In the genomic region with DNA sequence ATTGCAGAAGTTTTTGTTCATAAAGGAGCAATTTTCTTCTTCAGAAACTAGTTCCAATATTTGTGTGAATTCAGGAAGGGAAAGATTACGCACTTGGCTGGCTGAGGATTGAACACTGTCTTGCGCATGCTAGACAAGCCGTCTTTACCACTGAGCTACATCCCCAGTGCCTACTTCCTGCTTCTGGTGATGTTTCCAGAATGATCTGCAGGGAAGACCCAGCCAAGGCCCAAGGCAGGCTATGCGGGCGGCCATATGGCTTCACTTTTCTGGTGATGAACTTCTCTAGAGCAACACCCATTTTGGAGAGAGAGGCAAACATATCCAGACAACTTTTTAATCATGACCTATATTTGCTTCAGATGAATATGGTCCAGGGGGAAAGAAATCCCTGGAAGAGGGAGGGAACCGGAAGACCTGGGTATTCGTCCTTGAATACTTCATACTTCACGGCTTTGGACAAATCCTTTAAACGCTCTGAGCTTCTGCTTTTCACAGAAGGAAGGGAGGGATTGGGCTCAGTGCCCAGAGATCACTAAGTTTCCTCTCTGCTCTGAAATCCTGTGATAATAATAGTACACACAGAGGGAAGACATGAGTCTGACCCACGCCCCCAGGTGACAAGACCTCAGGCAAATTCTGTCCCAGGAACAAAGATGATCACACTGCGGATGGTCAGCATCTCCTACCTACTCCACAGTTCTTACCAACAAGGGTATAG, we compare ENCODE assay signal across 9 mouse cellular contexts. TPM values are rescaled to one million over a fixed set of nuclear protein-coding genes. Genes with fewer than 3 reads are reported as not detected.
DNase-seq lines count a peak whose midpoint lies in the region; ATAC-seq and TF ChIP-seq lines count a peak whose summit lies in the region.
"Had no signal": no experiment of that assay in that cellular context is flagged by ENCODE, and none has a peak within 500 bp of the region (broad histone marks: within the 10 kb centered on the region; RNA-seq: fewer than 3 reads in every experiment).

No protein-coding gene starts in this region.

- H3K9me3 ChIP-seq in forebrain, embryonic 14.5 days (replicated peaks; ENCODE audit: control insufficient read depth, low read length), result no peaks in the 10 kb centered on the region
- H3K9me3 ChIP-seq in forebrain, embryonic 16.5 days (ENCODE audit: control insufficient read depth, low read length), result no peaks in the 10 kb centered on the region
- no peaks in the 10 kb centered on the region for H3K9me3 ChIP-seq in heart, postnatal 0 days (replicated peaks; ENCODE audit: control insufficient read depth, low read length)
- H3K9me3 ChIP-seq: liver, embryonic 13.5 days had no signal

- no peaks in the 10 kb centered on the region for H3K27me3 ChIP-seq in forebrain, embryonic 14.5 days (replicated peaks; ENCODE audit: control insufficient read depth, insufficient read depth, low read length)
- H3K27me3 ChIP-seq in forebrain, embryonic 16.5 days (replicated peaks; ENCODE audit: control insufficient read depth, insufficient read depth, low read length), result no peaks in the 10 kb centered on the region
- no peaks in the 10 kb centered on the region for H3K27me3 ChIP-seq in heart, postnatal 0 days (ENCODE audit: control insufficient read depth, insufficient read depth, low read length)
- H3K27me3 ChIP-seq: liver, embryonic 13.5 days had no signal

- H3K79me2 ChIP-seq in macrophage (ENCODE audit: inconsistent target), result peaks cover 80% of the 10 kb centered on the region

- H3K4me2 ChIP-seq in forebrain, embryonic 14.5 days (ENCODE audit: low read length), result no peak overlapping the region
- no peak overlapping the region for H3K4me2 ChIP-seq in forebrain, embryonic 16.5 days (ENCODE audit: low read length)
- no peak overlapping the region for H3K4me2 ChIP-seq in heart, postnatal 0 days (ENCODE audit: low read depth, low read length)
- H3K4me2 ChIP-seq: liver, embryonic 13.5 days had no signal

- H3K4me1 ChIP-seq in forebrain, embryonic 14.5 days (ENCODE audit: control insufficient read depth, insufficient read depth, low read length), result peaks cover 5% of the 10 kb centered on the region; the same call in 1 of the 2 replicates
- H3K4me1 ChIP-seq in forebrain, embryonic 16.5 days (replicated peaks; ENCODE audit: control insufficient read depth, insufficient read depth, low read length), result peaks cover 4% of the 10 kb centered on the region
- peaks cover 17% of the 10 kb centered on the region for H3K4me1 ChIP-seq in heart, postnatal 0 days (ENCODE audit: control insufficient read depth, insufficient read depth)

- TF ChIP-seq EP300 in heart, postnatal 0 days (IDR thresholded peaks at IDR 0.05; ENCODE audit: low read depth), result no peak

- no peak overlapping the region for H3K4me3 ChIP-seq in forebrain, embryonic 14.5 days (ENCODE audit: low read depth, low read length)
- H3K4me3 ChIP-seq in forebrain, embryonic 16.5 days (replicated peaks; ENCODE audit: low read length), result no peak overlapping the region
- no peak overlapping the region for H3K4me3 ChIP-seq in heart, postnatal 0 days (ENCODE audit: low read depth, low read length)
- no peak overlapping the region for H3K4me3 ChIP-seq in macrophage (ENCODE audit: inconsistent target)
- H3K4me3 ChIP-seq: liver, embryonic 13.5 days had no signal

- DNase-seq in forebrain, embryonic 14.5 days (ENCODE audit: low spot score), result peak; percentile 22
- DNase-seq in right cerebral cortex, postnatal 10 days (ENCODE audit: low spot score in 2 of 2), result peak; percentile 71 to 76
- no peak for DNase-seq in right cerebral cortex, adult 18-20 months
- DNase-seq in heart, postnatal 0 days (ENCODE audit: low spot score), result peak; percentile 51
- no peak for DNase-seq in MN1 (ENCODE audit: low spot score)
- DNase-seq: liver, embryonic 13.5 days had no signal

- 76% methylated on average over 11 of the region's 11 CpGs for WGBS in forebrain, embryonic 14.5 days
- 71% methylated on average over 11 of the region's 11 CpGs for WGBS in forebrain, embryonic 16.5 days
- WGBS in heart, postnatal 0 days, result 43% methylated on average over 11 of the region's 11 CpGs
- 37% methylated on average over 9 of the region's 11 CpGs for WGBS in macrophage (ENCODE audit: missing documents)

- no peak; the same call in 1 of the 2 replicates for TF ChIP-seq CTCF in heart, postnatal 0 days (IDR thresholded peaks at IDR 0.05; ENCODE audit: low read depth)

- no peak for ATAC-seq in forebrain, embryonic 14.5 days
- no peak for ATAC-seq in forebrain, embryonic 16.5 days
- ATAC-seq in heart, postnatal 0 days (ENCODE audit: insufficient read depth, low read depth), result peak; percentile 40; the same call in 1 of the 2 replicates
- ATAC-seq in CD4-positive, CD25-positive, alpha-beta regulatory T cell, adult 4 months, result no peak

- H3K36me3 ChIP-seq in forebrain, embryonic 14.5 days (ENCODE audit: control insufficient read depth, insufficient read depth, low read length), result no peaks in the 10 kb centered on the region
- no peaks in the 10 kb centered on the region for H3K36me3 ChIP-seq in forebrain, embryonic 16.5 days (ENCODE audit: control insufficient read depth, insufficient read depth)
- H3K36me3 ChIP-seq in heart, postnatal 0 days (replicated peaks; ENCODE audit: control insufficient read depth, insufficient read depth, low read length), result no peaks in the 10 kb centered on the region
- no peaks in the 10 kb centered on the region for H3K36me3 ChIP-seq in macrophage (ENCODE audit: inconsistent target)
- H3K36me3 ChIP-seq: liver, embryonic 13.5 days had no signal

- H3K9ac ChIP-seq in forebrain, embryonic 14.5 days (ENCODE audit: low read length), result no peak overlapping the region
- H3K9ac ChIP-seq in forebrain, embryonic 16.5 days (replicated peaks; ENCODE audit: low read depth, low read length), result no peak overlapping the region
- no peak overlapping the region for H3K9ac ChIP-seq in heart, postnatal 0 days (replicated peaks; ENCODE audit: low read depth, low read length)
- H3K9ac ChIP-seq: liver, embryonic 13.5 days had no signal

- no peak overlapping the region for H3K27ac ChIP-seq in forebrain, embryonic 14.5 days (ENCODE audit: low read depth, low read length)
- no peak overlapping the region for H3K27ac ChIP-seq in forebrain, embryonic 16.5 days (ENCODE audit: low read length)
- H3K27ac ChIP-seq in heart, postnatal 0 days (ENCODE audit: low read depth), result peak overlapping the region; percentile 52
- H3K27ac ChIP-seq in macrophage, result peak overlapping the region; percentile 17
- H3K27ac ChIP-seq: liver, embryonic 13.5 days had no signal

RNA-seq across cellular contexts. Expression of a gene that starts 38.9 kb away (rescaled TPM):
- polyA plus RNA-seq in forebrain, embryonic 14.5 days (2014; fragmentation: Nextera tagmentation; extraction: Ambion mirVana), result 13.8 and 18.1 TPM in 2 replicates
- polyA plus RNA-seq in forebrain, embryonic 16.5 days (2015; fragmentation: Nextera tagmentation; extraction: Ambion mirVana), result 14.7 and 15.9 TPM in 2 replicates
- 6.6 and 10.2 TPM in 2 replicates for total RNA-seq in heart, postnatal 0 days (2014; rRNA removed; ENCODE audit: low replicate concordance)
- polyA plus RNA-seq in heart, postnatal 0 days (2015; fragmentation: Nextera tagmentation; extraction: Ambion mirVana), result 3.6 and 4.0 TPM in 2 replicates
- 10 to 100 TPM; 11.3 to 61.6 (median 22.4) TPM for total RNA-seq in macrophage (2018; cell fraction: chromatin; rRNA removed)
- total RNA-seq in macrophage (2018; cell fraction: cytosol; rRNA removed), result 10 to 100 TPM; 10.5 to 20.6 (median 14.8) TPM
- 10 to 100 TPM; 11.8 to 66.8 (median 19.8) TPM for total RNA-seq in macrophage (2018; cell fraction: nucleus; rRNA removed)
- polyA plus RNA-seq in macrophage (2018), result 7.7 to 26.7 TPM (median 10.3 TPM) in 3 replicates
- polyA plus RNA-seq in CD4-positive, CD25-positive, alpha-beta regulatory T cell, adult 4 months (2017; shearing (Covaris generic)), result 10 to 100 TPM; 25.1 to 27.5 TPM

Comparison
In these comparisons a context has a peak if more than half of its experiments do, and no peak if none do; other contexts are left out.
1. DNase-seq: peak in forebrain, embryonic 14.5 days (single experiment), right cerebral cortex, postnatal 10 days (2 of 2) and heart, postnatal 0 days (single experiment); none in right cerebral cortex, adult 18-20 months (single experiment) and MN1 (single experiment).
2. H3K27ac ChIP-seq: peak in heart, postnatal 0 days (single experiment) and macrophage (single experiment); none in forebrain, embryonic 14.5 days (single experiment) and forebrain, embryonic 16.5 days (single experiment).